Mouse (Mus musculus) liver, adult (tissue): ENCODE data around the gene Samd8.

Experiments used
- GATA4 ChIP-seq: IDR thresholded peaks from 2 replicates; pipeline ENCODE4 v1.6.1; 2014; ENCODE audit warnings: mild to moderate bottlenecking, low read length; ENCODE audit not compliant: insufficient replicate concordance

Samd8 gene

GRCm38 (mm10) chr14:21808208-21808922 lies 58.0 kb downstream of the Samd8 start:
- no peak for TF ChIP-seq GATA4

GRCm38 (mm10) chr14:21809418-21809817 lies 59.1 kb downstream of the Samd8 start:
- no peak for TF ChIP-seq GATA4

- TF ChIP-seq GATA4 = no peak
Observed at GRCm38 (mm10) chr14:21811301-21811700, 61.0 kb downstream of the Samd8 start.

GRCm38 (mm10) chr14:21811744-21812393 lies 61.5 kb downstream of the Samd8 start:
- TF ChIP-seq GATA4 = no peak

- no peak for TF ChIP-seq GATA4
Observed at GRCm38 (mm10) chr14:21812590-21813162, 62.3 kb downstream of the Samd8 start.

GRCm38 (mm10) chr14:21813216-21813615 lies 62.9 kb downstream of the Samd8 start:
- peak; percentile 57; the same call in 1 of the 2 replicates for TF ChIP-seq GATA4

- no peak for TF ChIP-seq GATA4
Observed at GRCm38 (mm10) chr14:21813847-21814246, 63.5 kb downstream of the Samd8 start.

- no peak for TF ChIP-seq GATA4
Observed at GRCm38 (mm10) chr14:21814606-21815005, 64.3 kb downstream of the Samd8 start.

GRCm38 (mm10) chr14:21816255-21816654 lies 65.9 kb downstream of the Samd8 start:
- no peak for TF ChIP-seq GATA4

- TF ChIP-seq GATA4 = no peak
Observed at GRCm38 (mm10) chr14:21817453-21817852, 67.1 kb downstream of the Samd8 start.

- no peak for TF ChIP-seq GATA4
Observed at GRCm38 (mm10) chr14:21820880-21821505, 70.7 kb downstream of the Samd8 start.

GRCm38 (mm10) chr14:21822307-21822706 lies 72.0 kb downstream of the Samd8 start:
- no peak for TF ChIP-seq GATA4

GRCm38 (mm10) chr14:21822795-21823374 lies 72.6 kb downstream of the Samd8 start:
- peak; percentile 42; the same call in 1 of the 2 replicates for TF ChIP-seq GATA4

GRCm38 (mm10) chr14:21823897-21824296 lies 73.6 kb downstream of the Samd8 start:
- no peak for TF ChIP-seq GATA4

- TF ChIP-seq GATA4 = no peak
Observed at GRCm38 (mm10) chr14:21824938-21825337, 74.6 kb downstream of the Samd8 start, which contains the start of gene Vdac2. TSS of gene Vdac2 (plus strand) at chr14:21825238.
